Mouse (Mus musculus) kidney, embryonic 14.5 days (tissue): ENCODE measurements around the gene Ghrhr. TPM values are rescaled to one million over a fixed set of nuclear protein-coding genes. Genes with fewer than 3 reads are reported as not detected.

Source experiments
- ATAC-seq: fragments of 200-750 bp; cut with Nextera tagmentation; 2 replicates; pipeline ENCODE4 v1.8.0; 2017; ENCODE audit warnings: moderate number of reproducible peaks, mild to moderate bottlenecking, moderate TSS enrichment, moderate library complexity; ENCODE audit not compliant: low FRiP score, low TSS enrichment
- H3K27ac ChIP-seq: fragments of 300-500 bp; sonication (generic); 2 replicates; pipeline ENCODE4 v1.5.1; 2014; ENCODE audit warnings: low read depth, mild to moderate bottlenecking, low read length, moderate library complexity, mixed read lengths
- H3K27me3 ChIP-seq: fragments of 300-500 bp; sonication (generic); 2 replicates; pipeline ENCODE4 v1.6.1; 2014; ENCODE audit warnings: mild to moderate bottlenecking, low read length; ENCODE audit not compliant: control insufficient read depth, insufficient read depth
- H3K36me3 ChIP-seq: fragments of 300-500 bp; sonication (generic); 2 replicates; pipeline ENCODE4 v1.6.1; 2014; ENCODE audit warnings: low read length, mixed read lengths; ENCODE audit not compliant: control insufficient read depth, insufficient read depth
- H3K4me1 ChIP-seq: fragments of 300-500 bp; sonication (generic); 2 replicates; pipeline ENCODE4 v1.6.1; 2014; ENCODE audit warnings: low read length, mixed read lengths; ENCODE audit not compliant: control insufficient read depth, insufficient read depth
- H3K4me2 ChIP-seq: fragments of 300-500 bp; sonication (generic); replicated peaks from 2 replicates; pipeline ENCODE4 v1.6.1; 2014; ENCODE audit warnings: low read depth, mild to moderate bottlenecking, low read length
- H3K4me3 ChIP-seq: fragments of 300-500 bp; sonication (generic); 2 replicates; pipeline ENCODE4 v1.5.1; 2014; ENCODE audit warnings: mild to moderate bottlenecking, low read length
- H3K9ac ChIP-seq: fragments of 300-500 bp; sonication (generic); 2 replicates; pipeline ENCODE4 v1.6.1; 2014; ENCODE audit warnings: low read depth, mild to moderate bottlenecking, low read length, moderate library complexity
- H3K9me3 ChIP-seq: fragments of 300-500 bp; sonication (generic); 2 replicates; pipeline ENCODE4 v1.6.1; 2016; ENCODE audit warnings: low read length; ENCODE audit not compliant: control insufficient read depth
- WGBS: fragments of 180-500 bp; shearing (Covaris S2); extraction: QIAGEN DNeasy Blood & Tissue Kit; methylation state at CpG from one replicate; pipeline ENCODE4 v1.1.7; 2014; 5-methylcytosine and 5-hydroxymethylcytosine counted together
- polyA plus RNA-seq: library from polyadenylated mRNA; unstranded; fragments of >200 nt; fragmentation: Nextera tagmentation; extraction: Ambion mirVana; gene quantifications from 2 replicates; pipeline ENCODE4 v1.2.1, GENCODE M21; 2014

Ghrhr gene
- polyA plus RNA-seq, 1 experiment from 2014 or later, result not detected

GRCm38 (mm10) chr6:55437919-55438318 is 61.8 kb downstream of the Ghrhr start:
- Histone ChIP-seq H3K4me3 (no peak overlapping the region), H3K9me3 (no peaks in the 10 kb centered on the region), H3K4me2 (no peak overlapping the region), H3K27me3 (peaks cover 3% of the 10 kb centered on the region; the same call in 1 of the 2 replicates), H3K4me1 (peaks cover 4% of the 10 kb centered on the region; the same call in 1 of the 2 replicates), H3K36me3 (no peaks in the 10 kb centered on the region), H3K27ac (no peak overlapping the region), H3K9ac (no peak overlapping the region)
- WGBS, result 36% methylated on average over 3 of the region's 3 CpGs
- ATAC-seq, result no peak

Other genes with a start within 250 kb of the Ghrhr start
- gene Crhr2, start 243.3 kb upstream of the Ghrhr start, polyA plus RNA-seq, result not detected in 2 replicates
- gene Inmt, start 201.3 kb upstream of the Ghrhr start, polyA plus RNA-seq, result 3.6 and 4.0 TPM in 2 replicates
- 10.5 and 17.7 TPM in 2 replicates for gene Mindy4, start 172.9 kb upstream of the Ghrhr start, polyA plus RNA-seq
- gene Aqp1, start 39.9 kb upstream of the Ghrhr start, polyA plus RNA-seq, result 2.8 and 5.5 TPM in 2 replicates
- gene Adcyap1r1, start 75.7 kb downstream of the Ghrhr start, polyA plus RNA-seq, result 2.1 and 2.3 TPM in 2 replicates